Mouse (Mus musculus) brain, embryonic 14.5 days (tissue): ENCODE results near the gene Mpg.

Experiments used
- CTCF ChIP-seq: fragments of 200-500 bp; IDR thresholded peaks from 2 replicates; pipeline ENCODE4 v1.5.1; 2012; ENCODE audit warnings: inconsistent platforms, mild to moderate bottlenecking, moderate library complexity, borderline replicate concordance; ENCODE audit not compliant: insufficient read depth, insufficient read length; ENCODE audit errors: extremely low read depth
- POLR2A ChIP-seq: fragments of 200-500 bp; IDR thresholded peaks from 2 replicates; pipeline ENCODE4 v1.6.1; 2012; ENCODE audit warnings: mild to moderate bottlenecking, inconsistent platforms, borderline replicate concordance; ENCODE audit not compliant: poor library complexity, insufficient read depth, insufficient read length, severe bottlenecking; ENCODE audit errors: extremely low read depth

DNA sequence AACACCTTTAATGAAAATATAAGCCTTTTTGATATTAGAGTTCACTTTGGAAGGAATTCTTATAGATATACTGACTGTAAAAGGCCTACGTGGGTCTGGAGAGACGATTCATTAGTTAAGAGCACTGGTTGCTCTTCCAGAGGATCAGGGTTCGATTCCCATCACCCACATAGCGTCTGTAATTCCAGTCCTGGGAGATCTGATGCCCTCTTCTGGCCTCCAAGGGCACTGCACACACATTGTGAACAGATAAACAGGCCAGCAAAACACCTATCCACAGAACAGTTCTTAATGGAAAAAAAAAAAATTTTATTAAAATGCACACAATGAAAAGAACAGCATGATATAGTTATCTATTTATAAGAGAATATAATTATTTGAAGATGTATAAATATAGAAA, 39.0 kb upstream of the Mpg start:
- TF ChIP-seq CTCF, result 0 out of 2 replicates have a peak, but pooled peaks have one; percentile 3
- TF ChIP-seq POLR2A, result no peak
